Mouse (Mus musculus) T-cell, adult 66 days (primary cell): ENCODE data around the gene Zfp72. TPM values are rescaled to one million over a fixed set of nuclear protein-coding genes. Genes with fewer than 3 reads are reported as not detected.

Source experiments
- total RNA-seq, 2 experiments: library from RNA; stranded (reverse); gene quantifications; 3 replicates in 1 of 2; 4 replicates in 1 of 2; pipeline ENCODE4 v1.2.4; 2023

The Zfp72 gene
- total RNA-seq = 1 to 10 TPM in 1 of 2 experiments, under 1 TPM in 1; 0.50 to 2.3 TPM

GRCm38 (mm10) chr13:74390371-74390990, at the start of gene Zfp72:
TSS of gene Zfp72 (minus strand) at chr13:74390836.

GRCm38 (mm10) chr13:74399298-74399839, 8.7 kb upstream of the Zfp72 start, which contains the start of gene Ftl1-ps1:
TSS of gene Ftl1-ps1 (plus strand) at chr13:74399694.

GRCm38 (mm10) chr13:74363859-74364235, 26.8 kb downstream of the Zfp72 start, which contains the start of gene Lrrc14b:
TSS of gene Lrrc14b (minus strand) at chr13:74364005.

GRCm38 (mm10) chr13:74349566-74350434, 40.8 kb downstream of the Zfp72 start, which contains the start of the genes Sdha and Ccdc127:
TSS of gene Sdha (minus strand) at chr13:74350280.
TSS of gene Ccdc127 (plus strand) at chr13:74350309.

Other genes with a start within 250 kb of the Zfp72 start
- 10 to 100 TPM; 51.2 to 52.2 TPM for gene Exoc3, start 182.1 kb downstream of the Zfp72 start, total RNA-seq
- 1 to 10 TPM in 1 of 2 experiments, not detected in 1; 2.7 TPM for gene Ahrr, start 98.5 kb downstream of the Zfp72 start, total RNA-seq
- gene Pdcd6, start 73.3 kb downstream of the Zfp72 start, total RNA-seq = 100 to 1,000 TPM; 126 to 138 TPM
- 100 to 1,000 TPM; 175 to 182 TPM for gene Sdha, start 40.6 kb downstream of the Zfp72 start, total RNA-seq
- 10 to 100 TPM; 21.5 to 29.9 TPM for gene Ccdc127, start 40.5 kb downstream of the Zfp72 start, total RNA-seq
- gene Lrrc14b, start 26.8 kb downstream of the Zfp72 start, total RNA-seq = not detected
- 100 to 1,000 TPM; 378 to 399 TPM for gene Ftl1-ps1, start 8.9 kb upstream of the Zfp72 start, total RNA-seq
- 10 to 100 TPM; 10.3 to 10.5 TPM for gene Zfp825, start 103.2 kb upstream of the Zfp72 start, total RNA-seq
- 100 to 1,000 TPM; 137 to 139 TPM for gene Erap1, start 248.7 kb upstream of the Zfp72 start, total RNA-seq